ENCODE assay signal across 8 mouse cellular contexts in the genomic region with DNA sequence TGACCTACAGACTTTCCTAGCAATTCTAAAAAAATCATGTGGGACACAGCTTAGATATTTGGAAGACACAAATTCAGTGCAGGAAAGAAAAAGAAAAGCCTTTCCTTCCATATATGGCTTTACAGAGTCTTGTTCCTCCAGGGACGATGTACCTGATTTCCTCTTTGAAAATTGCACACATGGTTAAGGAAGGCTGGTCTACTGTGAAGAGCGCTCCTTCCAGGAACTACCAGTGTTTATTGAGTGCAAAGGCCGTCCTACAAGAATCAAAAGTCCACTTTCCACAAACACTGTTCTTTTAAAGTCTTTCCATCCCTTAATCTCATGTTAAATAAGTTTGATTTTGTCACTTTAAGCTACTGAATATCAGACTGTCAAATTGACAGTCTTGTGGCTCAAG. TPM values are rescaled to one million over a fixed set of nuclear protein-coding genes. Genes with fewer than 3 reads are reported as not detected.
A peak's percentile ranks its signal among the peaks of the same experiment; 100 is the strongest.
DNase-seq lines count a peak whose midpoint lies in the region; ATAC-seq and TF ChIP-seq lines count a peak whose summit lies in the region.

No protein-coding gene starts in this region.

- H3K27me3 ChIP-seq in cerebellum, adult 2 months (ENCODE audit: control insufficient read depth, insufficient read depth, low read length), result no peaks in the 10 kb centered on the region
- no peaks in the 10 kb centered on the region for H3K27me3 ChIP-seq in megakaryocyte, embryonic 14.5 days (replicated peaks)
- no peaks in the 10 kb centered on the region for H3K27me3 ChIP-seq in limb, embryonic 13.5 days
- no peaks in the 10 kb centered on the region for H3K27me3 ChIP-seq in stomach, embryonic 15.5 days (replicated peaks)

- no peak for TF ChIP-seq POLR2A in cerebellum, adult 2 months (IDR thresholded peaks at IDR 0.05; ENCODE audit: borderline replicate concordance, insufficient read depth, low read length)

- H3K9ac ChIP-seq in limb, embryonic 13.5 days, result peak overlapping the region; percentile 77
- H3K9ac ChIP-seq in stomach, embryonic 15.5 days, result peak overlapping the region; percentile 56; the same call in 1 of the 2 replicates

- peak overlapping the region; percentile 98 for H3K4me3 ChIP-seq in cerebellum, adult 2 months (replicated peaks; ENCODE audit: insufficient read depth, low read depth, low read length)
- H3K4me3 ChIP-seq in megakaryocyte, embryonic 14.5 days (replicated peaks), result peak overlapping the region; percentile 96
- H3K4me3 ChIP-seq in limb, embryonic 13.5 days, result peak overlapping the region; percentile 77
- peak overlapping the region; percentile 74 for H3K4me3 ChIP-seq in stomach, embryonic 15.5 days (replicated peaks)

- no peak overlapping the region; the same call in 1 of the 2 replicates for H3K27ac ChIP-seq in cerebellum, adult 2 months (ENCODE audit: insufficient read depth, low read length)
- peak overlapping the region; percentile 93 for H3K27ac ChIP-seq in limb, embryonic 13.5 days
- H3K27ac ChIP-seq in stomach, embryonic 15.5 days, result peak overlapping the region; percentile 97

- no peak for TF ChIP-seq CTCF in cerebellum, adult 2 months (IDR thresholded peaks at IDR 0.05; ENCODE audit: borderline replicate concordance, insufficient read depth, low read depth, low read length)

- no peak for ATAC-seq in megakaryocyte, adult 5-6 weeks (ENCODE audit: poor library complexity, severe bottlenecking)
- ATAC-seq in limb, embryonic 13.5 days (ENCODE audit: low FRiP score, low read depth), result no peak
- no peak for ATAC-seq in stomach, embryonic 15.5 days (ENCODE audit: insufficient read depth, low FRiP score, low read depth)

- H3K9me3 ChIP-seq in megakaryocyte, embryonic 14.5 days, result no peaks in the 10 kb centered on the region
- H3K9me3 ChIP-seq in limb, embryonic 13.5 days, result no peaks in the 10 kb centered on the region
- H3K9me3 ChIP-seq in stomach, embryonic 15.5 days, result no peaks in the 10 kb centered on the region

- peak overlapping the region; percentile 71 for H3K4me2 ChIP-seq in limb, embryonic 13.5 days (replicated peaks)
- peak overlapping the region; percentile 57 for H3K4me2 ChIP-seq in stomach, embryonic 15.5 days

- peaks cover 22% of the 10 kb centered on the region for H3K36me3 ChIP-seq in megakaryocyte, embryonic 14.5 days (replicated peaks; ENCODE audit: low read length)
- no peaks in the 10 kb centered on the region for H3K36me3 ChIP-seq in limb, embryonic 13.5 days
- no peaks in the 10 kb centered on the region for H3K36me3 ChIP-seq in stomach, embryonic 15.5 days

- 48% methylated on average over 3 of the region's 3 CpGs for WGBS in cerebellum, adult 2 months
- WGBS in limb, embryonic 13.5 days, result 49% methylated on average over 3 of the region's 3 CpGs
- WGBS in stomach, embryonic 15.5 days, result 36% methylated on average over 3 of the region's 3 CpGs

- DNase-seq in cerebellum, adult 2 months, result no peak
- no peak for DNase-seq in cerebellum, postnatal 25 days
- DNase-seq in layer of hippocampus, adult 11-12 months (ENCODE audit: low spot score), result no peak
- DNase-seq in layer of hippocampus, adult 9-11 months, result no peak

- H3K4me1 ChIP-seq in cerebellum, adult 2 months (ENCODE audit: control insufficient read depth, insufficient read depth, low read length), result peaks cover 15% of the 10 kb centered on the region
- H3K4me1 ChIP-seq in megakaryocyte, embryonic 14.5 days, result peaks cover 60% of the 10 kb centered on the region
- H3K4me1 ChIP-seq in limb, embryonic 13.5 days, result peaks cover 28% of the 10 kb centered on the region
- peaks cover 23% of the 10 kb centered on the region for H3K4me1 ChIP-seq in stomach, embryonic 15.5 days

RNA-seq across cellular contexts. Expression of a gene that starts 0.9 kb away (rescaled TPM):
- 54.8 and 57.8 TPM in 2 replicates for polyA plus RNA-seq in cerebellum, adult 2 months (2012; rRNA removed)
- 2.8 and 3.1 TPM in 2 replicates for polyA plus RNA-seq in megakaryocyte, embryonic 14.5 days (2012; ENCODE audit: insufficient read depth, low replicate concordance)
- total RNA-seq in megakaryocyte, adult 5-6 weeks (2015), result 39.2 and 43.3 TPM in 2 replicates
- total RNA-seq in megakaryocyte, adult 5-6 weeks (2017), result 45.6 and 46.0 TPM in 2 replicates
- 55.2 and 60.2 TPM in 2 replicates for polyA plus RNA-seq in limb, embryonic 13.5 days (2015; fragmentation: Nextera tagmentation; extraction: Ambion mirVana)
- polyA plus RNA-seq in stomach, embryonic 15.5 days (2015; fragmentation: Nextera tagmentation; extraction: Ambion mirVana), result 54.8 and 55.3 TPM in 2 replicates

RNA-seq across cellular contexts. Expression of a gene that starts 42.3 kb away (rescaled TPM):
- 41.7 and 42.8 TPM in 2 replicates for polyA plus RNA-seq in cerebellum, adult 2 months (2012; rRNA removed)
- 5.9 and 6.5 TPM in 2 replicates for polyA plus RNA-seq in megakaryocyte, embryonic 14.5 days (2012; ENCODE audit: insufficient read depth, low replicate concordance)
- total RNA-seq in megakaryocyte, adult 5-6 weeks (2015), result 65.9 and 67.4 TPM in 2 replicates
- total RNA-seq in megakaryocyte, adult 5-6 weeks (2017), result 62.2 and 66.8 TPM in 2 replicates
- 10.3 and 11.5 TPM in 2 replicates for polyA plus RNA-seq in limb, embryonic 13.5 days (2015; fragmentation: Nextera tagmentation; extraction: Ambion mirVana)
- polyA plus RNA-seq in stomach, embryonic 15.5 days (2015; fragmentation: Nextera tagmentation; extraction: Ambion mirVana), result 8.0 and 9.5 TPM in 2 replicates

Comparison
In these comparisons a context has a peak if more than half of its experiments do, and no peak if none do; other contexts are left out.
1. RNA of a gene that starts 0.9 kb away (polyA plus RNA-seq): 55.2 to 60.2 TPM in limb, embryonic 13.5 days, 54.8 to 57.8 TPM in cerebellum, adult 2 months and 54.8 to 55.3 TPM in stomach, embryonic 15.5 days; 2.8 to 3.1 TPM in megakaryocyte, embryonic 14.5 days; every median in the first group is over 10 times any median in the second.
2. Peak in every context shown above with its lines, with median percentiles within 50 percentile points of each other: H3K4me3 ChIP-seq.